Mouse (Mus musculus) heart, embryonic 13.5 days (tissue): Measurements from ENCODE around the gene Hmcn1. TPM values are rescaled to one million over a fixed set of nuclear protein-coding genes. Genes with fewer than 3 reads are reported as not detected.
A peak's percentile ranks its signal among the peaks of the same experiment; 100 is the strongest.

Source experiments
- ATAC-seq: fragments of 200-750 bp; cut with Nextera tagmentation; 2 replicates; pipeline ENCODE4 v1.8.0; 2017; ENCODE audit warnings: moderate TSS enrichment; ENCODE audit not compliant: insufficient number of reproducible peaks, low FRiP score, low TSS enrichment; ENCODE audit errors: extremely low read depth
- H3K27ac ChIP-seq: fragments of 300-500 bp; sonication (generic); replicated peaks from 2 replicates; pipeline ENCODE4 v1.5.1; 2015; ENCODE audit warnings: moderate library complexity, mild to moderate bottlenecking, inconsistent platforms
- H3K27me3 ChIP-seq: fragments of 300-500 bp; sonication (generic); replicated peaks from 2 replicates; pipeline ENCODE4 v1.6.1; 2015; ENCODE audit warnings: mild to moderate bottlenecking, inconsistent platforms
- H3K36me3 ChIP-seq: fragments of 300-500 bp; sonication (generic); 2 replicates; pipeline ENCODE4 v1.6.1; 2015; ENCODE audit warnings: mild to moderate bottlenecking, inconsistent platforms
- H3K4me1 ChIP-seq: fragments of 300-500 bp; sonication (generic); 2 replicates; pipeline ENCODE4 v1.6.1; 2015; ENCODE audit warnings: inconsistent platforms
- H3K4me2 ChIP-seq: fragments of 300-500 bp; sonication (generic); 2 replicates; pipeline ENCODE4 v1.6.1; 2015; ENCODE audit warnings: inconsistent platforms, mild to moderate bottlenecking, moderate library complexity
- H3K4me3 ChIP-seq: fragments of 300-500 bp; sonication (generic); 2 replicates; pipeline ENCODE4 v1.5.1; 2015; ENCODE audit warnings: moderate library complexity, mild to moderate bottlenecking, inconsistent platforms
- H3K9ac ChIP-seq: fragments of 300-500 bp; sonication (generic); 2 replicates; pipeline ENCODE4 v1.6.1; 2015; ENCODE audit warnings: inconsistent platforms, mild to moderate bottlenecking, moderate library complexity
- H3K9me3 ChIP-seq: fragments of 300-500 bp; sonication (generic); 2 replicates; pipeline ENCODE4 v1.6.1; 2016; ENCODE audit warnings: inconsistent platforms
- WGBS: fragments of 180-500 bp; shearing (Covaris S2); methylation state at CpG from one replicate; pipeline ENCODE4 v1.1.7; 2015; ENCODE audit warnings: mixed read lengths; 5-methylcytosine and 5-hydroxymethylcytosine counted together
- polyA plus RNA-seq: library from polyadenylated mRNA; unstranded; fragments of >200 nt; fragmentation: Nextera tagmentation; extraction: Ambion mirVana; gene quantifications from 2 replicates; pipeline ENCODE4 v1.2.1, GENCODE M21; 2015

The Hmcn1 gene
- polyA plus RNA-seq: 18.7 and 19.0 TPM in 2 replicates

DNA sequence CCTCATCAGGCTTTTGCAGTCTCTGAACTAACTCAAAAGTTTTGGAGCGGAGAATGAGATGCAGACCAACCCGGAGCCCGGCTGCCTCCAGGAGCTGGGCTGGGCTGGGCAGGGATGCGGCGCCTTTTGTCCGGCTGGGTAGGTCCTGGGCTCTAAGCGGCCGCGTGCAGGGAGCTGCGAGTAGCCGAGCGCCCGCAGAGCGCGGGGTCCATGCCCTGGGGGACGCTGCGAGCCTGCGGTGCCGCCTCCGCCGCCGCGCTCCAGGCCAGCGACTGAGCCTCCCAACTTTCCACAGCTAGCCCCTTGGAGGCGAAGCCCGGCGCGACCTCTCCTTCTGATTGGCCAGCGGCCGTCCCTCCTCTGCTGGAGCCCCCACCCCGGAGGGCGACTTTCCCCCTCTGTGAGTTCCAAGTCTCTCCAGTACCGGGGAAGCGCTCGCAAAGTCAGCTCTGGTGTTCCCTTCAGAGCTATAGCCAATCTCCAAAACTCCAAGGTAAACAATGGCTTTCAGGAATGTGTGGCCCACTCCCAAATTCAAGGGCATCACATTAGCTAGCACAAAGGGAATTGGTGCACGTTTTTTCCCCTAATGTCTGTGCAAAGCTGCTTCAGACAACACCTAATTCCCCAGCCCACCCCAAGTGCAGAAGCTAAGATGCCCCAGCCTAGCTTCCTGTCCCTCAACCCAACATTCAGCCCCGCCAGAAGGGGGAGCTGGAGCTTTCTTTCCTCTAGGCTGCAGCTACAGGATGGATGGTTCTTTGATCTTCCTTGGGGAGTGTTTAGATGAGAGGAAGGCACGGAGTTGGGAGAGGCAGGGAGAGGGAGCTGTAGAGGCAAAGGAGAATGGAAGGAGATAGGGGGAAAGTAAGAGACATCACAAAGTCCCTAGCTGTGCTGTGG is at the start of gene Hmcn1:
Hmcn1 (minus strand) TSS at position 274 of the 903 bp plus-strand sequence.
- H3K4me1 ChIP-seq: peaks cover 35% of the 10 kb centered on the region
- peak; percentile 80 for ATAC-seq
- peak within 1 kb of the TSS; percentile 95 for H3K27ac ChIP-seq
- H3K27me3 ChIP-seq: no peaks in the 10 kb centered on the region
- peak within 1 kb of the TSS; percentile 85 for H3K4me2 ChIP-seq
- H3K9me3 ChIP-seq: peaks cover 6% of the 10 kb centered on the region; the same call in 1 of the 2 replicates
- peak within 1 kb of the TSS; percentile 82 for H3K4me3 ChIP-seq
- peak within 1 kb of the TSS; percentile 95 for H3K9ac ChIP-seq
- under 1% methylated on average over 38 of the region's 38 CpGs for WGBS
- no peaks in the 10 kb centered on the region for H3K36me3 ChIP-seq

DNA sequence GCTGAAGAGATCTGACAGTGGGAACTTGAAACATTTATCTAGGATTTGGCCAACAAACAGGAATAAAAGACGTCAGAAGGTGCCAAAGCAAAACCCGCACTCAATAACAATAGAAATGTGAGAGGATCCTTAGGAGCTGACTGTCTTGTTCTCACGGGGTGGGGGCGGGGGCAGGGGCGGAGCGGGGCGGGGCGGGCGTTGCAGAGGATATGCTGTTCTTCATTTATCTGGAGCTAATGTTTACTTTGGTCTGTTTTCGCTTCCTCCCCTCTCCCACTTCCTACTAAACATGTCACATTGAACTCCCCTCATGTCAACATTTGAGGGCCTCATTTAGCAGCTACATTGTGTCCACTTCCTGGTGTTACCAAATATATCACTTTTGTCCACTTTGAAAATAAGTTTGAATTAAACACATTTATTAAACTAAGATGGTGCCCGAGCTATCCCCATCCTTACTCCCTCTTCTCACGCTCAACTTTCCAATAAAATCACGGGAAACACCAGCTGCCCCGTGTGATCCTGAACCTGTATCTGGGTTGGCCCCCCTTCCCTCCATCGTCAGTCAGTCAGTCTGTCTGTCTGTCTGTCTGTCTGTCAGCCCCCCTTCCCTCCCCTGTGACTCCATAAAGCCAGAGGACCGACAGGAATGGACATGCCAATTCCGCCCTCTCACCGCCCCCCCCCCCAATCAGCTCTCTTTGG is 47.9 kb upstream of the Hmcn1 start:
- no peak for ATAC-seq
- no peaks in the 10 kb centered on the region for H3K27me3 ChIP-seq
- no peaks in the 10 kb centered on the region for H3K36me3 ChIP-seq
- no peak overlapping the region for H3K9ac ChIP-seq
- H3K27ac ChIP-seq: peak overlapping the region; percentile 73
- no peaks in the 10 kb centered on the region for H3K9me3 ChIP-seq
- 36% methylated on average over 18 of the region's 18 CpGs for WGBS
- peak overlapping the region; percentile 46 for H3K4me2 ChIP-seq
- peak overlapping the region; percentile 6 for H3K4me3 ChIP-seq
- peaks cover 15% of the 10 kb centered on the region for H3K4me1 ChIP-seq

DNA sequence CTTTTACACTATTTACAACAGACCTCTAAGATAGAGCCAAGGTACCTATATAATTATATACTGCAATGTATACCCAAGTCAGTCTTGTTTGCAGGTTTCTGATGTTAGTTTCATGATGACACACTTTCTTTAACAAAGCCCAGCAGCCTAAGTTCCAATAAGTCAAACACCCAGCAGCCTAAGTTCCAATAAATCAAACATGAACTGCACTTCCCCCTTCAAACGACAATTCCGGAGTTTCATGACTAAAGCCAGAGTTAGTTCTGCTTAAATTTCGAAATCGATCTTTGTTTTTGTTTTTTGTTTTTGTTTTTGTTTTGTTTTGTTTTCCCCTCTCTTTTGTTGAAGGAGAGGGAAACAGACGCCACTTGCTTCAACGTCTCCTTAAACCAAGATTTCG is 47.1 kb upstream of the Hmcn1 start:
- peaks cover 10% of the 10 kb centered on the region for H3K4me1 ChIP-seq
- 59% methylated on average over 7 of the region's 7 CpGs for WGBS
- H3K4me2 ChIP-seq: peak overlapping the region; percentile 46
- peak overlapping the region; percentile 73 for H3K27ac ChIP-seq
- no peaks in the 10 kb centered on the region for H3K36me3 ChIP-seq
- no peaks in the 10 kb centered on the region for H3K27me3 ChIP-seq
- no peak overlapping the region for H3K4me3 ChIP-seq
- ATAC-seq: no peak
- H3K9me3 ChIP-seq: no peaks in the 10 kb centered on the region
- no peak overlapping the region for H3K9ac ChIP-seq

DNA sequence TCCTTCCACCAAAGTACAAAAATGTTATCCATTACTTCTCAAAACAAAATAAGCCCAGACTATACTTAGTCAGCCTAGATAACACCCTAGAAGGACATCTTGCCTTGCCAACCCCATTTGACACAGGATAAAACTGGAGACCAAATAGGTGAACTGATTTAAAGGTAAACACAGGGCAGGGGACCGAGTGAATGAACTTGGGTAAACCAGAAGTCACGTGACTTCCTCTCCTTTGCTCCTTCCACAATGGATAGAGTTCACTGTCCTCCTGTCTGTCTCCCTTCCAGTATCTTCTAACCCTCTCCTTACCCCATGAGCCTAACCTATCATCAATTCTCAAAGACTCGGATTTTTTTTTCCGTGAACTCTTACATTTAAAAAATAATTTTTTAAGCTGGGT is 46.0 kb upstream of the Hmcn1 start:
- Histone ChIP-seq H3K4me1 (peaks cover 10% of the 10 kb centered on the region), H3K27ac (no peak overlapping the region), H3K4me2 (no peak overlapping the region), H3K9me3 (no peaks in the 10 kb centered on the region), H3K36me3 (no peaks in the 10 kb centered on the region), H3K27me3 (no peaks in the 10 kb centered on the region), H3K9ac (no peak overlapping the region), H3K4me3 (no peak overlapping the region)
- ATAC-seq: no peak
- 72% methylated on average over 4 of the region's 4 CpGs for WGBS

DNA sequence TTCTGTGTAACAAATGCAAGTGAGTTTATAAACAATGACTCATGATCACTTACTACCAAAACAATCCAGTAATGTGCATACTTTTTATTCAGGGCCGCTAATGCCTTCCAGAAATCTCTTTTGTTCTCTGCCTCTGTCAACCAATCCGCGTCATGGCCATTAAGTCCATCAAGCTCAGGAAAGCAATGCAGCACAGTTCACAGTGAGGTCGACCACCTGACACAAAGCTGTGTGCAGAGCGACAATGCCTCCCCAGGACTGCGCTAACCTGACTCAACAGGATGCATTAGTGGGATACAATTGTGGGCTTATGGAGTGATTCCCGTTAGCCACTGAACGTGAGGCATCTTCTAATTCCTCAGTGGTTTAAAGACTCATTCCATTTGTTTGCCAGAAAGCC is 45.3 kb upstream of the Hmcn1 start:
- no peak for ATAC-seq
- Histone ChIP-seq H3K9me3 (no peaks in the 10 kb centered on the region), H3K4me1 (peaks cover 10% of the 10 kb centered on the region), H3K36me3 (no peaks in the 10 kb centered on the region), H3K4me3 (no peak overlapping the region), H3K9ac (no peak overlapping the region), H3K27me3 (no peaks in the 10 kb centered on the region), H3K27ac (no peak overlapping the region), H3K4me2 (no peak overlapping the region)
- 65% methylated on average over 8 of the region's 8 CpGs for WGBS

DNA sequence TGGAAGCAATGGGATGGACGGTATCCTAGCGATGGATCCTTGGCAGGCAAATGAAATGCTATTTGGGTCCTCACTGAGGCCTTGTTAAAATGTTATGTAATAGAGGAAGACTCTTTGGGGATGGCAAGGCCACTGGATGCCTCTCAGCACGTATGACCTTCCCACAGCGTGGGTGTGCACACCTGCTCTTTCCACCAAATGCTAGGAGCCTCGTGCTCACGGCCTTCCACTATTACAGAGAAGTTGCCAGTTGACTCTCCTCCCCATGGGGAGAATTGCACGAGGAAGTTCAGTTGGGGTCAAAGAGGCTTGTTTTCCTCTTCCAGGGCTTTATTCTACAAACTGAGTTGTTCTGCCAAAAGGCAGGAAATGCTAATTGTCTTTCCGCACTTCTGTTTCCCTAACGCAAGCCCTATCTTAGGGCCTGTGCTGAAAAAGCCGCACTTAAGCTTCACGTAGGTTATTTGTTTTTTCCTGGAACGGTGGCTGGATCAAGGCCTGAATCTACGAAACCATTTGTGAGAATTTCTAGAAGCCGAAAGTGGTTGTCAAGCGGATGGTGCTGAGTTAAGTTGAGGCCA is 43.3 kb upstream of the Hmcn1 start:
- no peak overlapping the region for H3K4me2 ChIP-seq
- no peaks in the 10 kb centered on the region for H3K9me3 ChIP-seq
- H3K27ac ChIP-seq: no peak overlapping the region
- 69% methylated on average over 15 of the region's 15 CpGs for WGBS
- no peaks in the 10 kb centered on the region for H3K36me3 ChIP-seq
- ATAC-seq: no peak
- no peak overlapping the region for H3K4me3 ChIP-seq
- no peak overlapping the region for H3K9ac ChIP-seq
- no peaks in the 10 kb centered on the region for H3K27me3 ChIP-seq
- H3K4me1 ChIP-seq: peaks cover 18% of the 10 kb centered on the region

DNA sequence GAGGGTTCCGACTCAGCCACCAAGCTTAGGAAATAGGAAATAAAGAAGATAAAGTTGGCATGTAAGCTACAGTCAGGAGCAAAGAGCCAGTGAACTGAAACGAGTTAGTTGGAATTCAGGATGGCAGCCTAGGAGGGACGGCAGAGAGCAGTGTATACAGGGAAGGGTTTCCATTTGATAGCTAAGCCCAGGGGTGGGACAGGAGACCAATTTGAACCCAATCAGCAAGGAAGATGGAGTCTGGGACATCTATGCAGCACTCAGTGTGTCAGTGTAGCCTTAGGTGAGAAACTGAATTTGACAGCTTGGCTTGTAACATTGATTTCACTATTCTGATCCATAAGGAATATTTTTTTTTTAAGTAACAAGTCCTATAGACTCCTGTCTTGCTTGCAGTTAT is 42.5 kb upstream of the Hmcn1 start:
- Histone ChIP-seq H3K4me1 (peaks cover 18% of the 10 kb centered on the region), H3K27ac (no peak overlapping the region), H3K4me3 (no peak overlapping the region), H3K9ac (no peak overlapping the region), H3K27me3 (no peaks in the 10 kb centered on the region), H3K4me2 (no peak overlapping the region), H3K36me3 (no peaks in the 10 kb centered on the region), H3K9me3 (no peaks in the 10 kb centered on the region)
- 46% methylated on average over 3 of the region's 3 CpGs for WGBS
- no peak for ATAC-seq

DNA sequence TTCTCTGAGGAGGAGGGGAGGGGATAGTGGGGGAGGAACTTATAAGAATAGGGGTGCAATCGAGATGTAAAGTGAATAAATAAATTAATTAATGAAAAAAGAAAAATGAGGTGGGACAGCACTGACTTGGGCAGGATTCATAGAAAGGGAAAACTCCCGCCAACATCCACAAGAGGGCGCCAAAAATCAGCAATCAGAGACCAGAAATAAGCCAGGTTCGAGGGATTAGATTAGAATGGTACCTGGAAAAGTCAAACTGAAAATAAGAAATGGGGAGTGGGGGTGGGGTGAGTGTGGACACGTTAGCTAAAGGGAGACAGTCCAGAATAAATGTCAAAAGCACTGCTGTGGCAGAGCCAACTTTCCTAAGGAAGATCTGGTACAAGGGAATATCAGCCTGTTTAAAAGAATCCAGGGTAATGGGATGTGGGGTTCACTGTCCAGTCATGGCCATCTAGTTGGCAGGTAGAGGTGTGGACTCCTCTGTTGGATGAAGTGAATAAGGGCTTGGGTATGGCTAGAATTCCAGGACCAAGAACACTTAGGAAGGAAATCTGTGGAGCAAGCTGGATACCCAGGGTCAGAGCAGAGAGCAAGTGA is 41.9 kb upstream of the Hmcn1 start:
- Histone ChIP-seq H3K27ac (no peak overlapping the region), H3K4me1 (peaks cover 13% of the 10 kb centered on the region), H3K9ac (no peak overlapping the region), H3K27me3 (no peaks in the 10 kb centered on the region), H3K4me3 (no peak overlapping the region), H3K36me3 (no peaks in the 10 kb centered on the region), H3K4me2 (no peak overlapping the region), H3K9me3 (no peaks in the 10 kb centered on the region)
- no peak; the same call in 1 of the 2 replicates for ATAC-seq
- 1% methylated on average over 5 of the region's 5 CpGs for WGBS

DNA sequence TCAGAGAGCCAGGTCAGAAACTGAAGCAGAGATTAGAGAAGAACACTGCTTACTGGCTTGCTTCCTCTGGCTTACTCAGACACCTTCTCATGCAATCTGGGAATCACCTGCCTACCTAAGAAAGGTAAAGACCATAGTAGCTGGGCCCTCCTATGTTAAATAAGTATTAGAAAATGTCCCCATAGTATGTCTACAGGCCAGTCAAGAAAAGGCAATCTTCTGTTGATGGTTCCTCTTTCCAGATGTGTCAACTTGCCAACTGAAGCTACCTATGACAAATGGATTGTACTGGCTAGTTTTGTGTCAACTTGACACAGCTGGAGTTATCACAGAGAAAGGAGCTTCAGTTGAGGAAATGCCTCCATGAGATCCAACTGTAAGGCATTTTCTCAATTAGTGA is 40.1 kb upstream of the Hmcn1 start:
- Histone ChIP-seq H3K9me3 (no peaks in the 10 kb centered on the region), H3K27me3 (no peaks in the 10 kb centered on the region), H3K9ac (no peak overlapping the region), H3K36me3 (no peaks in the 10 kb centered on the region), H3K27ac (no peak overlapping the region), H3K4me2 (no peak overlapping the region), H3K4me3 (no peak overlapping the region), H3K4me1 (peaks cover 13% of the 10 kb centered on the region)
- no peak for ATAC-seq

DNA sequence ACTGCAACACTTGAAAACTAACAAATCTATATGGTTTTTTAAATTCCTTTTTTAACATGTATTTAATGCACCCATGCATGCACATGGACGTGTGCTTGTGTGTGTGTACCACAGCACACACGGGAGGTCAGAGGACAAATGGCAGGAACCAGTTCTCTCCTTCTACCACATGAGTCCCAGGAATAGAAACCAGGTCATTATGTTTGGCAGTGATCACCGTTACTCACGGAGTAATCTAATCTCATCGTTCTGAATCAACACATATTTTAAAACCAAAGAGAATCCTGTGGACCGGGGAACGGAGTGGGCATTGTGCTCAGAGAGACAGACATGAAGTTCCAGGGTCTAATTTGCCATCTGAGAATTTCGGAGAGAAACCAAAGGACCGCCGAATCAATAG is 38.3 kb upstream of the Hmcn1 start:
- H3K27ac ChIP-seq: no peak overlapping the region
- no peaks in the 10 kb centered on the region for H3K36me3 ChIP-seq
- no peaks in the 10 kb centered on the region for H3K9me3 ChIP-seq
- H3K9ac ChIP-seq: no peak overlapping the region
- H3K4me2 ChIP-seq: no peak overlapping the region
- no peaks in the 10 kb centered on the region for H3K27me3 ChIP-seq
- 49% methylated on average over 10 of the region's 10 CpGs for WGBS
- H3K4me1 ChIP-seq: peaks cover 13% of the 10 kb centered on the region
- H3K4me3 ChIP-seq: no peak overlapping the region
- ATAC-seq: no peak

DNA sequence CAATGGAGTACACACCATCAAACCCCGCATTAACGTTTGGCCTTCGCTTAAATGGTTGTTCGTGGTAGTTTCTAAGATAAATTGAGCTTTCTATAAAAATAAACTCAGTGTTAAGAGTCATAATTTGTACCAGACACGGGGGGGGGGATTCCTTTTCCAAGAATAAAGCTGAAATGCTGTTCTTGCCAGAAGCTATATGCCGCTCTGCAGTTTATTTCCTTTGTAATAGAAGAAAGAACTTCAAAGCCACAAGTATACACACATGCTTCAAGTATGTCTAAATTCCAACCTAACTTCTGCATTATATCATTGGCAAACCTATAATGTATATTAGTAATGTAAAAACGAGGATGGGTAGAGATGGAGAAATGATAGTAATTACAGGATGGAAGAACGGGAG is 37.9 kb upstream of the Hmcn1 start:
- H3K9me3 ChIP-seq: no peaks in the 10 kb centered on the region
- H3K27me3 ChIP-seq: no peaks in the 10 kb centered on the region
- no peak overlapping the region for H3K27ac ChIP-seq
- ATAC-seq: no peak
- H3K36me3 ChIP-seq: no peaks in the 10 kb centered on the region
- H3K4me1 ChIP-seq: peaks cover 13% of the 10 kb centered on the region
- 74% methylated on average over 8 of the region's 8 CpGs for WGBS
- H3K4me2 ChIP-seq: no peak overlapping the region
- H3K4me3 ChIP-seq: no peak overlapping the region
- no peak overlapping the region for H3K9ac ChIP-seq
